Mouse (Mus musculus): ENCODE data around the gene Cmip. TPM values are rescaled to one million over a fixed set of nuclear protein-coding genes. Genes with fewer than 3 reads are reported as not detected.

Gene Cmip
- total RNA-seq, 2 experiments from 2014 or later = 275 to 296 TPM

DNA sequence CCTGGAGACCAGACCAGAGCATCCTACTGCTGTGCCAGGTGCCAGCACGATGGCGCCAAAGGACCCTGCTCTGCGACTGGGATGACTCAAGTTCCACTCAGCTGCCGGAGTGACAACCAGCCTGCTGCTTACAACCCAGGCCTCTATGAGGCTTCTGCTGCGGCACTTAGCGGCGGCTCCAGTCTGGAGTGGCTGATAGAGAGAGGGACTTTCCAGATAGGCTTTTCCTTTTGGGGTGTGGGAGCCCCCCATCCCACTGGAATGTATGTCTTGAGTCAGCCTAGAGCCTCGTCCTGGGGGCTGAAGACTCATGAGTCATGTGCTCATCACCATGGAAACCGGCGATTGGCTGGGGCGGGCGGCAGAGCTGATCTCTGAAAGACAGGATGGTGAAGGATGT is 115.2 kb downstream of the Cmip start:
- DNase-seq (ENCODE audit: low spot score in 2 of 2) = peak; percentile 64 to 80

DNA sequence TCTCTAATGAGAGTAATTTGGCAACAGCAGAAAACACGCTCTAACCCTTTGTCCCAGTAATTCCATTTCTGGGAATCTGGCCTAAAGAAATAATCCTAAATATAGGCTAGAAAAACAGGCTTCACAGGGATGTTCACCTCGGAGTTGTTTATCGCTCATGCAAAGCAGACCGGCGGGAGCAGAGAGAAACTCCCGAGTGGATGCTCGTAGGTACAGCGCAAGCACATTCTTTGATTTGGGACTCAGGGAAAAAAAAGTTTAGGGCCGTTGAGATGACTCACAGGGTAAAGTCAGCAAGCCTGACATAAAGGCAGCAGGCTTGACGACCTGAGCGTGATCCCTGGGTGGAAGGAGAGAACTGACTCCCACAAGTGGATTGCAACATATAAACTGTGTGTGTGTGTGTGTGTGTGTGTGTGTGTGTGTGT is 116.2 kb downstream of the Cmip start:
- DNase-seq (ENCODE audit: low spot score in 2 of 2) = no peak

DNA sequence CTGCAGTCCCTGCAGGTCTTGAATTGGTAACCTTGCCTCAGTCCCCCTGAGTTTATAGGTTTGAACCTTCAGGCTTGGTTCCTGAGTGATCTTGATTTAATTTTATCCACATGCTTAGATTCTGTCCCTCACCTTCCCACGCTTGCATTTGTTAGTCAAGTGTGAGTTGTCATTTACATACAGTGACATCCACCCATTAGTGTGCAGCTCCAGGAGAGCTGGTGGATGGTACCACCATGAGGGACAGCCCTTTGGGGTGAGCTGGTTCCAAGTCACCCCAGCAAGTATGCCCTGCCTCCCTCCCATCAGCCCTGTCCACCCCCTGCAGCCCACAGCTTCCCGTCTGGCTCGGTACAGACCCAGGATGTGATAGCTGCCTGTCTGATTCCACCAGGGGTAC is 117.2 kb downstream of the Cmip start:
- DNase-seq (ENCODE audit: low spot score in 2 of 2) = peak in 1 of 2 experiments; percentile 42

DNA sequence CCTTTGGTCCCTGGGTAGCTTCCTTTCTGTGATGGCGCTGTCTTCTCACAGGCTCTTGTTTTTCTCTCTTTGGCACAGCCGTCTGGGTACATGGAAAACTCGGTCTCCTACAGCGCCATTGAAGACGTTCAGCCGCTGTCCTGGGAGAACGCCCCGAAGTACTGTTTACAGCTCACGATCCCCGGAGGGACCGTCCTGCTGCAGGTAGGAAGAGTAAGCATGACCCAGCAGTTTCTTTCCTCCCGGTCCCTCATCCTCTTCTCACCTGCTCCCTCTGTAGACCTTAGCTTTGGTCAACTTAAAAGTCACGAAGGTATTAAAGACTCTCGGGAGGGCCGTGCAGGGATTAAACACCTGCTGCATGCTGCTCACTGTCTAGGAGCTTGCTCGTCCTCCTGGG is 120.1 kb downstream of the Cmip start:
- no peak for DNase-seq (ENCODE audit: low spot score in 2 of 2)

DNA sequence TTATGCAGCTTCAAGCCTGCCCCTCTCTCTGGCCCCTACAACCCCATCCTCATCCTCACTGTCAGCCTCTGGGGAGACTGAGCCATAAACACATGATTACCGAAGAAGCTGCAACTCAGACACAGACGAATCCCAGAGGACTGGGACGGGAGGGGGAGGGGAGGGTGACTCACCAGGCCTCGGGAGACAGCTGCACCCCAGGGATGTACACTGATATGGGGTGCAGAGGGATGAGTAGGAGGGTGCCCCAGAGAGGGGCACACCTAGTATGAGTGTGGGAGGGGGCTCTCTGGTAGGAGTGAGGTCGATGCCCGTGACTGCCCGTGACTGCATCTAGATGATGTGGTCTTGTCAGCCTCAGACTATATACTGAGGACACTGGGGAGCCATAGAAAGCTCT is 121.8 kb downstream of the Cmip start:
- peak in 1 of 2 experiments; percentile 64 for DNase-seq (ENCODE audit: low spot score in 2 of 2)

DNA sequence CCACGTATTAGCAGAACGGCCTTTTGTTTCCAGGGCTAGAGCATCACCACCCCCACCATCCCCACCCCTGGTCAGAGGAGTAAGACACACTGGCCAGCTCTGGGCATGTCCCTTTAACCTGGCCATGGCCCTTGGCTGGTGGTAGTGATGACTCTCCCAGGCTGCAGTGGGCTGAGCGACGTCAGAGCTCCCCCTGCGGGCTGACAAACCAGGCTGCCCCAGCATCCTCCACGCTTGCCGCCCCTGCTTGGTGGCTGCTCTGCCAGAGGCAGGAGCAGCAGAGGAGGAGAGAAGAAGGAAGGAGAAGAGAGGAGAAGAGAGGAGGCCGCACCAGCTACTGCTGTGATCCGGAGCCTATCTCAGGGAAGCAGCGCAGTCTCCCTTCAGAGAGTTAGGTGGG is 122.3 kb downstream of the Cmip start:
- DNase-seq (ENCODE audit: low spot score in 2 of 2) = peak; percentile 71 to 85

DNA sequence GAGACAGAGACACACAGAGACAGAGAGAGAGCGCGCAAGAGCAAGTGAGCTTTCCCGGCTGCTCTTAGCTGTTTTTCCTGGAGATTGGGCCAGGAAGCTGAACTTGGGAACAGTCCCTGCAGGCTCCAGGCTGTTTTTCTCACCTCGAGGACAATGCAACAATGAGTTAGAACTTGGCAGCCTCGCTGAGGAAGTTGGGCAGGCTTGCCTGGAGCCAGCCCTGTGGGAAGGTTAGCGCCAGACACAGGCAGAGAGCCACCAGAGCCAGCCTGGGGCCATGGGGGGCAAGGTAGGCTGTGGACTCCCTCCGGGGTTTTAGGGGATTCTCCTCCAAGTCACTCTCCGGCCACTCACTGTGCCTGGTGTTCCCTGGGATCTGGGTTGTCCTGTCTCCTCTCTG is 123.9 kb downstream of the Cmip start:
- peak in 1 of 2 experiments; percentile 71 for DNase-seq (ENCODE audit: low spot score in 2 of 2)

DNA sequence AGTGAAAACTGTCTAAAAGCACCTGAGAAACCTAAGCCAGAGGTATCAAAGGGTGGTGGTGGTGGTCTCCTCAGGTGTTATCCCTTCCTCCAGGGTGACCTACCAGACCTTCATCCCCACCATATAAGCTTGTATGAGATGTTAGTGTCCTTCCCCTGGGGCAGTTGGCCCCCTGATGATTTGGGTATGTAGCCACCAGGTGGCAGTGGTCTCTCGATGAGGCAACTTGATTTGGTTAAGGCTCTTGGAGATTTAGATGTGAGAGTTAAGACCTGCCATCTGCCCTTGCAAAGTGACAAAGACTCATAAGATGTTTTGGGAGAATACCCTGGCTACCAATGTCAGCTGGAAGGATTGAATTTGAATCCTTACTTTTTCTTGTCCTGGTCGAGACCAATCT is 129.3 kb downstream of the Cmip start:
- peak; percentile 40 to 60 for DNase-seq (ENCODE audit: low spot score in 2 of 2)

DNA sequence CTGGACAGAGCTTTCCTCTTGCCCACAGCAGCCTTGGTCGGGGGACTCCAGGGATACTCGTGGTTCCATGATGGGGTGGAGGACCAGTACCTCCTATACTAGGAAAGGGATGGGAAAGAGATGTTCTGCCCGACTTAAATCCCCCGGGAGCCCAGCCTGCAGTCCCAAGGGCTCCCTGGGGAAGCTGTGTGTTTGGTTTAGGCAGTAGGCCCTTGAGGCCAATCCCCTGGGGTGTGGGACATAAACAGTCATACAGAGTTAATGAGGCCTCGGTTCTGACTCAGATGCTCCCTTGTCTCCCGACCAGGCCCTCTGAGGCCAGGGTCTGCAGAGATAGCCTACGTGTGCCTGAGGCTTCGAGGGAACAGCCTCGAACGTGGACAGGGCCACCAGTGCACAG is 130.8 kb downstream of the Cmip start:
- no peak for DNase-seq (ENCODE audit: low spot score in 2 of 2)

DNA sequence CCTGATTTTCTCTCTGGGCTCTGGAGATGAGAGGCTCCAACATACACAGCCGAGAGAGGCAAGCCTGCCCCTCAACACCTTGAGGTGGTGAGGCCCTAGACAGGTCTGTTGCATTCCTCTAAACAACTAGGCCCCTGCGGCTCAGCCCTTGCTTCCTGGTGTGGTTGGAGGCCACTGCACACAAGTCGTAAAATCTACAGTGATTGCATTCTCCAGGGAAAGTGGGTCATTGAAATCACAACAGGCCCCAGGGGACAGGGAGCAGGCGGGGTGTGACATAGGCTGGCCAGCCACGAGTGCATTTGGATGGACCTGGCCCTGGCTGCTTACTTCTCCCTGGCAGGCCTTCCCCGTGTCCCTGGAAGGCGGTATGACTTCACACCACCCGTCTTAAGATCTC is 131.5 kb downstream of the Cmip start:
- DNase-seq (ENCODE audit: low spot score in 2 of 2) = no peak

DNA sequence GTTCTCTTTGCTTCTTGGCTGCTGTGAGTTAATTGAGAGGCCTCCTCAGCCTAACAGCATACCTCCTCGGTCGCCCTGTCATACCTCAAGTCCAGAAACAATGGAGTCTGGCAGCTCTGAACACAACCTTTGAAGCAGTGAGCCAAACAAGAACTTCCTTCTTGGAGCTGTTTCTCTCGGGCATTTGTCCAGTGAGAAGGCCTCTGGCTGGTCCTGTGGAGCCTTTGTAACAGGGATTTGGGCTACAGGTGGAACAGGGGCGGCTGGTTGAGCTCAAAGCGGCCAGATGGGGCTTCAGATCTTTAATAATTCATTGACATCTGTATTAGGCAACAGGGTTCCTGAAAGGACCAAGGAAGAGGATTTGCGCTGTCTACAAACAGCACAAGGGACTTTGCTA is 137.0 kb downstream of the Cmip start:
- DNase-seq (ENCODE audit: low spot score in 2 of 2) = no peak

DNA sequence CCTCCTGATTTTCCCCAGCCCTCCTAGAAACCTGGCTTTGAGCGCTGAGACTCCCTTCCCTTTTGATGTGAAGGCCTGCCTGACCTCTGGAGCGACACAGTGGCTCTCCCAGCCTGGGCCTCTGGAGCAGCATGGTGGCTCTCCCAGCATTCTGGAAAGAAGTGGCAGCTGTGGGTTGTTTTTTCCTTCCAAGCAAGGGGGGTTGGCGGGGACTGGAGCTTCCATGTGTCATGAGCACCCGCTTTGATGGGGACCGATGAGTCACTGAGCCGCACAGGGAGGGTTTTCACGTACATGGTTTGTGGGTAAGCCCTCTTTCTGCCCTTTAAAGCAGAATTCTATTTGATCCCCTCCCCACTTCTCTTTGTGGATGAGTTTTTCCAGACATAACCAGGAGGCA is 138.2 kb downstream of the Cmip start:
- DNase-seq (ENCODE audit: low spot score in 2 of 2) = peak; percentile 75 to 86

DNA sequence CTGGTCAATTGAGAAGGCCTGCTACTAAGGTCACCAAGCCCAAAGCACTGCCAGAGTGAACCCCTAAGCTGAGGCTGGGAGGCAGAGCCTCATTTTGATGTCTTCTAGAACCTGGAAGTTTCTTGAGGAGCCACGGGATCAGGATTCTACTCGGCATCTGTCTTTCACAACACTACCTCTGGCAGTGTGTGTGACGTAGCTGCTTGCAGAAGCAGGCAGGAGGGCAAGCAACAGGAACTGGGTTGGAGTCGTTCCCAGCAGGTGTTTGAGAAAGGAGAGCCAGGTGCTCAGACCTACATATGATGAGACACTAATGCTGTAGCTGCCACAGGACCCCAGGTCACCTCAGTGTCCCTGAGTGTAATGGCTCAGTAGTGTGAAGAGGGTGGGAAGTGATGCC is 140.0 kb downstream of the Cmip start:
- DNase-seq (ENCODE audit: low spot score in 2 of 2) = no peak

DNA sequence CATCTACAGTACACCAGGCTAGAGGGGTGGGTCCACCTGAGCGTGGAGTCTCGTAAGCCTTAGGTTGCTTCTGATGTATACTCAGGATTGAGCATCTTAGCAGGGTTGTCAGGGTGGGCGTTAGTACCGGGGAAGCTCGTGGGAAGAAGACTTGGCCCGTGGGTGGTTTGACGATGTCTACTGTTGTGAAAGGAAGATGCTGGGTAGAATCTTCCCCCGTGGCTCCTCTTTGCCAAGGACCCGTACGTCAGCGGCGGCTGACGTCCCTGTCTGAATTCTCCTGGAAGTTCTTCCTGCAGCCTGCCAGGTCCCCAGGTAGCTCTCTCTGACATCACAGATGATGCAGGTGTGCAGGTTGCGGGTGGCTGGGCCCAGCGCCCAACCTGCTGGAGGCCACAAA is 140.9 kb downstream of the Cmip start:
- no peak for DNase-seq (ENCODE audit: low spot score in 2 of 2)

DNA sequence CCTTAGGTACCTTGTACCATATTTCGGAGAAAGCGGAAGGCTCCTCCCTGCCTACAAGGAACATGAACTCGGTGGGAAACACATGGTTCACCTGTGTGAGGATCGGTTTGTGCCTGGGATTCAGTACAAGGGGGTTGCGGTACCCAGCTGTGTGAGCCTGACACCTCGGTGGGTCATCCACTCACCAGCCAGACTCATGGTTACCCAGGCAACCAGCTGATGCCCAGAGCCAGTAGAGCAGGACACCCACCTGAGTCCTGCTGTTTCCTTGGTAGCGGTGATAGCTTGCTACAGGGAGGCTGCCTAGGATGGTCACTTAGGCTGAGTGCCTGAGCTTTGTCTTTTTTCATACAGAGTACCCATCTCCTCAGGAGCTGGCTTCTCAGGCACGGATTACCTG is 142.4 kb downstream of the Cmip start:
- DNase-seq (ENCODE audit: low spot score in 2 of 2) = no peak

DNA sequence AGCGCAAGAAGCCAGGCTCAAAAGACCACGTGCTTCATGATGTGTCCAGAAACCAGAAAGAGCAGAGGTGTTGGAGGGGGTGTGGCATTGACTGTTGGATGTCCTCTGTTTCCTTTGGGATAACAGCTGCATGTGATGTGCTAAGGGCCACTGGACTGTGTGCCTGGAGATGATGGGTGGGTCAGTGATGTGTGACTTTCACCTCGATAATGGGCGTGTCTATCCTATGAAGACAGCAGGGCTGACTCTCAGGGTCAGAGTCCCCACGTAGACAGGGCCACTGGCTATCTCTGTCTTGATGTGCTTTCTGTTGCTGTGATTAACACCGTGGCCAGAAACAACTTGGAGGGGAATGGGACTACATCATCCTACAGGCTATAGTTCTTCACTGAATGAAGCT is 144.0 kb downstream of the Cmip start:
- DNase-seq (ENCODE audit: low spot score in 2 of 2) = no peak

DNA sequence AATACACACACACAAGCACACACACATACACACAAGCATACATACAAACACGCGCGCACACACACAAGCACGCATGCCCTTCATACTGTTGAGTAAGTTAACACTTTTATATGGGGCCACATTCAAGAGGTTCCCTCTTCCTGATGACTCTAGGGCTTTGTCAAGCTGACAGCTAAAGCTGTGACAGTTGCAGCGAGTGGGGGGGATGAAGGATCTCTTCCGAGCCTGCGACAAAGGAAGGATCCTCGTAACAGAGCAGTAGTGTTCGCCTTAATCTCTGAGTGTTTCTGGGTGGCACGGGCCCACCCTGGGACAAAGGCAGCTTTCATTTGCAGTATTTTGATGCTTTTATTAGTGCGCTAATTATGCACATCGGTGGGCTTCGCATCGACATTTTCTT is 145.0 kb downstream of the Cmip start:
- no peak for DNase-seq (ENCODE audit: low spot score in 2 of 2)

DNA sequence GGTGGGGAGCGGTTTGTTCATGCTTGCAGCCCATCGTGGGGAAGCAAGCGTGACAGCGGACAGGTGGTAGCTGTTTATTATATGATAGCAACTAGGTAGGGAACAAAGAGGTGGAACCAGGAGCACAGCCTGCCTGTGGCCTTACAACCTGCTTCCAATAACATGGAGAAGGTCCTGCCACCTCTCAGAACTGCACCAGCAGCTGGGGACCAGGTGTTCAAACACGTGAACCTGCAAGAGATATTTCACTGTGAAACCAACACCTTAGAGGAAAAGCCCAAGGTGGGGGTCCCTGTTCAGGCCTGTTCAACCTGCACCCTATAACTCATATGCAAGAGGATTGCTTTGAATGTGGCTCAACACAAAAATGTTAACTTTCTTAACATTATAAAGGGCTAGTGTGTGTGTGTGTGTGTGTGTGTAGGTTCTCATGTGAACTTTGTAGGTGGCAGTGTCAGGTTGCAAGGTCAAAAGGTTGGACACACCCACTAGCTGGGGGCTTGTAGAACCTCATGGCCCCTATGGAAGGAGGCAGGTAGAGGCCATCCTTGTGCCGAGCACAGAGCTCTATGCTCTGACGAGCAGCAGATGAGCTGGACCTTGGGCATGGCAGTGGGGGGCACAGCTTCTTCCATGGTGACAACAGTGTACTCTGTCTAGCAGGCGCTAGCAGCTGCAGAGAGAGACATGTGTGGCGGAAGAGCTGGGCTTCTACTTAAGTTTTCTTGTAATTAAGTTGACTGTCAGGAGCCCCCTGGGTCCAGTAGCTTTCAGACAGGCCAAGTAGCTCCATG is 146.2 kb downstream of the Cmip start:
- DNase-seq (ENCODE audit: low spot score in 2 of 2) = no peak

DNA sequence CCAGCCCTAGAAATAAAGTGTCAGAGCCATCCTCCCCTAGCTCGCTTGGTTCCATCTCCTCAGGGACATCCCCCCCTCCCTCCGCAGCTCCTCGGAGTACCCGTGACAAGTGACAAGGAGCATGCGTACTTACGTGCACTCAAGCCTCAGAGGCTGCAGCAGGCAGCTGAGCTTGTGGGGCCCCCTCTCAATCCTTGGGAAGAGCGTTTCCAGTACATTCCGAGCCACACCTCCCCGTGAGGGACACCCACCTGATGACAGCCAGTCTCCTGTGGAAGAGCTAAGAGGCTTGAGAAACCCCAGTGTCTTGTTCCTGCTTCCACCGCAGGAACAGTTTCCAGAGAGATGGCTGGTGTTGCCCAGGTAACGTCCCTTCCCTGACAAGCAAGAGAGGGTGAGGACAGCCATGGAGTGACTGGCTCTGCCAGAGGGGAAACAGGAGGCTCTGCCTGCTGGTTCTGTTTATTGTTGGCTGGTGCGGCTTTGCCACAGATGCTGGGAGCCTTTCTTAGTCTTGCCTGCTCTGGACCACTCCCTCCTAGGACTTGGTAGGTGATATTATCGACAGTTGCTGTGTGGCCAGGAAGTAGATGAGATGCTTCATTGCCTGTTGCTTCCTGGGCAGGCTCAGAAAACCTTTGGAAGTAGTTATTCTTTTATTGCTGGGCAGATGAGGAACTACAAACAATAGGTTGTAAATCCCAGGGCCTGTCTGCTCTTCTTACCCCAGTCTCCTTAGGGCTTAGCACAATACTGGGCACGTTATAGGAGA is 147.0 kb downstream of the Cmip start:
- peak in 1 of 2 experiments; percentile 42 for DNase-seq (ENCODE audit: low spot score in 2 of 2)

DNA sequence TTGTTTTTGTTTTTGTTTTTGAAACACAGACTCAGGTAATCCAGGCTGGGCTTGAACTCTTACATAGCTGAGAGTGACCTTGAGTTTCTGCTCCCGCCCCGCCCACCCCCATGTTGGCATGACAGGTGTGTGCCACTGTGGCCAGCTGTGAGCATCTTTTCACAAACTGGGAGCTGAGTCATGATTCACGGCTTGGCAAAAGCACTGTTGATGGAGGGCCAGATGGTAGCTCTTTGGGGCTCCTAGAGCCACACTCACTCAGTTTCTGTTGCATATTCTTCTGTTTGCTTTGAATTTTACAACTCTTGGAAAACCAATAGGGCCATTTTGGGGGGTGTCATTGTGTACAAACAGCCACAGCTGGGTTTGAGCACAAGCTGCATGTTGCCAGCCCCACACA is 149.2 kb downstream of the Cmip start:
- DNase-seq (ENCODE audit: low spot score in 2 of 2) = peak; percentile 30 to 54

DNA sequence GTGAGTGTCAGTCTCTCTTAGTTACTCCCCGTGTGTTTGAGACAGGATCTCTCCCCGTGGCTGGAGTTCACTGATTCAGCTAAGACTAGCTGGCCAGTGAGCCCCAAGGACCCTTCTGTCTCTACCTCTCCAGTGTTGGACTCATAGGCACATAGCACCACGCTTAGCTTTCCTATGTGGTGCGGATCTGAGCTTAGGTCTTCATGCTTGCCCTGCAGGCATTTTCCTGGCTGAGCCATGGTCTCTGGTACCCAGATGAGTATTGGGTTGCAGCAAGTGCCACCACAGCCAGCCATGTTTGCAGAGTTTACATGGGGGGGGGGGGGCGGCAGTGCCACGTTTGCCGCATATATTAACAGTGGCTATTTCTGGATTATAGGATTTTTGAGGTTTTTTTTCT is 151.8 kb downstream of the Cmip start:
- DNase-seq (ENCODE audit: low spot score in 2 of 2) = no peak

DNA sequence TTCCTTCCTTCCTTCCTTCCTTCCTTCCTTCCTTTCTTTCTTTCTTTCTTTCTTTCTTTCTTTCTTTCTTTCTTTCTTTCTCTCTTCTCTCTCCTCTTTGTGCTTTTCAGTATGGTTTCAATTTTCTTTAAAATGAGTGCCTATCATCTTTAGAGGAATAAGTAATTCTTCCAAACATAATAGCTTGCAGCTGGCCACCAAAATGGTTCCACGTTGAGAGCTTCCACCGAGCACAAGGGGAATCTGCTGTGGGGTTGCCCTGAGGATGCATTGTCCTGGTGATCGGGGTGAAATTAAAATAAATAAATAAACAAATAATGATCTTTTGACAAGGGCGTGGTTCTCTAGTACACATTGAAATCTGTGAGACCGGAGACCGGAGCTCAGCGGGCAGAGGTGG is 152.2 kb downstream of the Cmip start:
- DNase-seq (ENCODE audit: low spot score in 2 of 2) = no peak

DNA sequence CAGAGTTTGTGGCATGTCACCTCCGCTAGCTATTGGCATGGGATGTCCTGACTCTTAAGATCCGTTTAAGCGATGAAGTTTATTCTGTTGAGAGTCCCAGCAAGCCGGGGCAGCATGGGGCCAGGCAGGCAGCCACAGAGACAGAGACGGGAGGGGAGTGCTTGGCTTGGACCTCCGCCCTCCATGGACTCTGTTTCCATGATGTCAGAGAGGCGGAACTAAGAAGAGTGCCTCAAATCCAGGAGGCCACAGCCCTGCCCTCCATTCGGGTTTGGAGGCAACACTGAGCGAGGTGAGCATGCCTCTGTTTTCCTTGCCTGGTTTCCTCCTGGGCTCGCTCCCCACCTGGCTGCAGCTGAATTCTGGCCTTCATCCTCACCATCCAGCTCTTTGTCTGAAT is 153.5 kb downstream of the Cmip start:
- no peak for DNase-seq (ENCODE audit: low spot score in 2 of 2)
